Mouse (Mus musculus) heart, adult 2 months (tissue): ENCODE data around the gene Ccdc92b.

Experiments used
- CTCF ChIP-seq: fragments of 200-600 bp; IDR thresholded peaks from 2 replicates; pipeline ENCODE4 v1.8.1; 2022; ENCODE audit warnings: antibody characterized with exemption, mild to moderate bottlenecking, moderate library complexity
- EP300 ChIP-seq: fragments of 200-500 bp; IDR thresholded peaks from 2 replicates; pipeline ENCODE4 v1.6.1; 2011; ENCODE audit warnings: low read depth, low read length, control low read depth; ENCODE audit not compliant: insufficient read depth
- POLR2A ChIP-seq: fragments of 200-500 bp; IDR thresholded peaks from 2 replicates; pipeline ENCODE4 v1.6.1; 2011; ENCODE audit warnings: mild to moderate bottlenecking, low read depth, low read length, control low read depth; ENCODE audit not compliant: insufficient read depth

DNA sequence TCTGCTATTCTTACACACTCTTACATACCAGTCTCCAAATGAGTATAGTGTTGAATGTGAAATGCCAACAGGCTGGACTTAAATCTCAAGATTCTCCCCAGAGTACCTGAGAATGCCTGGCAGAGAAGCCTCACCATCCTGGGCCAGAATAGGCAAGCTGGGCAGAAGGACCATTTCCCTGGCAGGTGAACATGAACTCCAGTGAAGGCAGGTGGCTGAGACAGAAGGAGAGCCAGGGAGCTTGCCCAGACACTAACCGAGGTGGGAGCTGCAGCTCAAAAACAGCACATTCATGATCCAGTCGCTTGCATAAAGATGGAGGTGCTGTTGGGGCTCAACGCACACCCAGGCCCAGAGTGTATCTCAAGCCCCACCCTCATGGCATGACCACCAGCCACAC lies 36.9 kb upstream of the Ccdc92b start:
- no peak for TF ChIP-seq CTCF
- TF ChIP-seq POLR2A: no peak
- TF ChIP-seq EP300: no peak
